Mouse (Mus musculus) limb, embryonic 13.5 days (tissue): ENCODE measurements at regions not wholly inside any gene's neighbourhood (a gene's known extent, or its start where the extent isn't known, plus 50 kb on each side); places are given as distances from the start of the nearest gene placed in this dataset.
A peak's percentile ranks its signal among the peaks of the same experiment; 100 is the strongest.

Experiments
- ATAC-seq: fragments of 200-750 bp; cut with Nextera tagmentation; 2 replicates; pipeline ENCODE4 v1.8.0; 2017; ENCODE audit warnings: low read depth, moderate number of reproducible peaks, moderate TSS enrichment; ENCODE audit not compliant: low FRiP score
- H3K27ac ChIP-seq: fragments of 300-500 bp; sonication (generic); 2 replicates; pipeline ENCODE4 v1.5.1; 2015; ENCODE audit warnings: inconsistent platforms, mild to moderate bottlenecking, moderate library complexity
- H3K27me3 ChIP-seq: fragments of 300-500 bp; sonication (generic); 2 replicates; pipeline ENCODE4 v1.6.1; 2015; ENCODE audit warnings: mild to moderate bottlenecking, inconsistent platforms
- H3K36me3 ChIP-seq: fragments of 300-500 bp; sonication (generic); 2 replicates; pipeline ENCODE4 v1.6.1; 2015; ENCODE audit warnings: inconsistent platforms, mild to moderate bottlenecking, moderate library complexity
- H3K4me1 ChIP-seq: fragments of 300-500 bp; sonication (generic); 2 replicates; pipeline ENCODE4 v1.6.1; 2015; ENCODE audit warnings: inconsistent platforms
- H3K4me2 ChIP-seq: fragments of 300-500 bp; sonication (generic); replicated peaks from 2 replicates; pipeline ENCODE4 v1.6.1; 2015; ENCODE audit warnings: inconsistent platforms, mild to moderate bottlenecking, moderate library complexity
- H3K4me3 ChIP-seq: fragments of 300-500 bp; sonication (generic); 2 replicates; pipeline ENCODE4 v1.5.1; 2015; ENCODE audit warnings: moderate library complexity, mild to moderate bottlenecking, inconsistent platforms
- H3K9ac ChIP-seq: fragments of 300-500 bp; sonication (generic); 2 replicates; pipeline ENCODE4 v1.6.1; 2015; ENCODE audit warnings: mild to moderate bottlenecking, inconsistent platforms
- H3K9me3 ChIP-seq: fragments of 300-500 bp; sonication (generic); 2 replicates; pipeline ENCODE4 v1.6.1; 2016; ENCODE audit warnings: inconsistent platforms
- WGBS: fragments of 180-500 bp; shearing (Covaris S2); methylation state at CpG from one replicate; pipeline ENCODE4 v1.1.7; 2015; 5-methylcytosine and 5-hydroxymethylcytosine counted together

- no peak overlapping the region for H3K4me3 ChIP-seq
- ATAC-seq, result no peak
- H3K27me3 ChIP-seq, result no peaks in the 10 kb centered on the region
- H3K9ac ChIP-seq, result no peak overlapping the region
- no peak overlapping the region for H3K4me2 ChIP-seq
- H3K4me1 ChIP-seq, result peaks cover 7% of the 10 kb centered on the region; the same call in 1 of the 2 replicates
- H3K27ac ChIP-seq, result no peak overlapping the region
- no peaks in the 10 kb centered on the region for H3K9me3 ChIP-seq
- no peaks in the 10 kb centered on the region for H3K36me3 ChIP-seq
- 77% methylated on average over 4 of the region's 4 CpGs for WGBS
These were observed 180.6 kb upstream of the Arrdc4 start for GRCm38 (mm10) chr7:68929669-68930068.

- H3K9ac ChIP-seq, result no peak overlapping the region
- H3K36me3 ChIP-seq, result no peaks in the 10 kb centered on the region
- 47% methylated on average over 4 of the region's 4 CpGs for WGBS
- H3K4me1 ChIP-seq, result peaks cover 3% of the 10 kb centered on the region; the same call in 1 of the 2 replicates
- no peak overlapping the region for H3K4me3 ChIP-seq
- no peak for ATAC-seq
- no peak overlapping the region for H3K4me2 ChIP-seq
- H3K27ac ChIP-seq, result no peak overlapping the region
- no peaks in the 10 kb centered on the region for H3K27me3 ChIP-seq
- H3K9me3 ChIP-seq, result no peaks in the 10 kb centered on the region
These were observed 176.6 kb upstream of the Arrdc4 start for GRCm38 (mm10) chr7:68925640-68926039.

- H3K27me3 ChIP-seq, result no peaks in the 10 kb centered on the region
- peaks cover 13% of the 10 kb centered on the region for H3K4me1 ChIP-seq
- H3K9me3 ChIP-seq, result no peaks in the 10 kb centered on the region
- no peak overlapping the region for H3K9ac ChIP-seq
- H3K36me3 ChIP-seq, result no peaks in the 10 kb centered on the region
- 26% methylated on average over 9 of the region's 9 CpGs for WGBS
- H3K4me3 ChIP-seq, result no peak overlapping the region
- no peak overlapping the region for H3K27ac ChIP-seq
- no peak overlapping the region for H3K4me2 ChIP-seq
- ATAC-seq, result no peak
These were observed 169.8 kb upstream of the Arrdc4 start for GRCm38 (mm10) chr7:68918632-68919435.

GRCm38 (mm10) chr7:68917876-68918200 lies 168.8 kb upstream of the Arrdc4 start:
- no peak overlapping the region for H3K4me3 ChIP-seq
- no peaks in the 10 kb centered on the region for H3K36me3 ChIP-seq
- H3K9me3 ChIP-seq, result no peaks in the 10 kb centered on the region
- no peaks in the 10 kb centered on the region for H3K27me3 ChIP-seq
- H3K9ac ChIP-seq, result no peak overlapping the region
- H3K4me2 ChIP-seq, result peak overlapping the region; percentile 55
- no peak overlapping the region for H3K27ac ChIP-seq
- WGBS, result 2% methylated on average over 2 of the region's 2 CpGs
- peaks cover 13% of the 10 kb centered on the region for H3K4me1 ChIP-seq
- no peak for ATAC-seq

- H3K27ac ChIP-seq, result no peak overlapping the region
- WGBS, result 4% methylated on average over 21 of the region's 21 CpGs
- no peaks in the 10 kb centered on the region for H3K36me3 ChIP-seq
- H3K4me3 ChIP-seq, result peak overlapping the region; percentile 18
- H3K4me2 ChIP-seq, result peak overlapping the region; percentile 55
- peaks cover 13% of the 10 kb centered on the region for H3K4me1 ChIP-seq
- H3K9me3 ChIP-seq, result no peaks in the 10 kb centered on the region
- 0 out of 2 replicates have a peak, but pooled peaks have one; percentile 54 for ATAC-seq
- H3K9ac ChIP-seq, result no peak overlapping the region
- no peaks in the 10 kb centered on the region for H3K27me3 ChIP-seq
These were observed 168.3 kb upstream of the Arrdc4 start for GRCm38 (mm10) chr7:68917137-68917875.

GRCm38 (mm10) chr7:68915976-68916375 lies 166.9 kb upstream of the Arrdc4 start:
- Histone ChIP-seq H3K9ac (no peak overlapping the region), H3K9me3 (no peaks in the 10 kb centered on the region), H3K4me3 (no peak overlapping the region), H3K4me2 (no peak overlapping the region), H3K36me3 (no peaks in the 10 kb centered on the region), H3K27me3 (no peaks in the 10 kb centered on the region), H3K27ac (no peak overlapping the region), H3K4me1 (peaks cover 13% of the 10 kb centered on the region)
- no peak for ATAC-seq
- WGBS, result 70% methylated on average over 9 of the region's 9 CpGs

GRCm38 (mm10) chr7:68914344-68914743 lies 165.3 kb upstream of the Arrdc4 start:
- no peak overlapping the region for H3K27ac ChIP-seq
- peaks cover 13% of the 10 kb centered on the region for H3K4me1 ChIP-seq
- no peaks in the 10 kb centered on the region for H3K9me3 ChIP-seq
- H3K27me3 ChIP-seq, result no peaks in the 10 kb centered on the region
- no peak for ATAC-seq
- H3K4me2 ChIP-seq, result no peak overlapping the region
- 82% methylated on average over 4 of the region's 4 CpGs for WGBS
- no peaks in the 10 kb centered on the region for H3K36me3 ChIP-seq
- no peak overlapping the region for H3K9ac ChIP-seq
- no peak overlapping the region for H3K4me3 ChIP-seq

- Histone ChIP-seq H3K4me2 (no peak overlapping the region), H3K4me1 (no peaks in the 10 kb centered on the region), H3K9me3 (no peaks in the 10 kb centered on the region), H3K36me3 (no peaks in the 10 kb centered on the region), H3K27ac (no peak overlapping the region), H3K27me3 (no peaks in the 10 kb centered on the region), H3K4me3 (no peak overlapping the region), H3K9ac (no peak overlapping the region)
- ATAC-seq, result no peak
- WGBS, result 77% methylated on average over 6 of the region's 6 CpGs
These were observed 163.1 kb upstream of the Arrdc4 start for GRCm38 (mm10) chr7:68911989-68912655.

- no peaks in the 10 kb centered on the region for H3K9me3 ChIP-seq
- no peak overlapping the region for H3K4me2 ChIP-seq
- H3K4me1 ChIP-seq, result no peaks in the 10 kb centered on the region
- WGBS, result 85% methylated on average over 3 of the region's 3 CpGs
- H3K27ac ChIP-seq, result no peak overlapping the region
- no peaks in the 10 kb centered on the region for H3K36me3 ChIP-seq
- H3K9ac ChIP-seq, result no peak overlapping the region
- no peaks in the 10 kb centered on the region for H3K27me3 ChIP-seq
- H3K4me3 ChIP-seq, result no peak overlapping the region
- no peak for ATAC-seq
These were observed 162.5 kb upstream of the Arrdc4 start for GRCm38 (mm10) chr7:68911562-68911961.

GRCm38 (mm10) chr7:68909694-68910093 lies 160.7 kb upstream of the Arrdc4 start:
- H3K27ac ChIP-seq, result no peak overlapping the region

GRCm38 (mm10) chr7:68908401-68908834 lies 159.4 kb upstream of the Arrdc4 start:
- ATAC-seq, result no peak
- WGBS, result 47% methylated on average over 1 of the region's 1 CpGs

More at GRCm38 (mm10) chr7:68909694-68910093, 160.7 kb upstream of the Arrdc4 start:
- no peak overlapping the region for H3K9ac ChIP-seq
- no peaks in the 10 kb centered on the region for H3K36me3 ChIP-seq
- no peaks in the 10 kb centered on the region for H3K9me3 ChIP-seq
- whole genome bisulfite sequencing, result 87% methylated on average over 1 of the region's 1 CpGs
- no peak overlapping the region for H3K4me3 ChIP-seq
- no peaks in the 10 kb centered on the region for H3K27me3 ChIP-seq
- ATAC-seq, result no peak
- H3K4me2 ChIP-seq, result no peak overlapping the region
- no peaks in the 10 kb centered on the region for H3K4me1 ChIP-seq

GRCm38 (mm10) chr7:68907867-68908266 lies 158.8 kb upstream of the Arrdc4 start:
- H3K36me3 ChIP-seq, result no peaks in the 10 kb centered on the region
- no peak overlapping the region for H3K27ac ChIP-seq
- no peaks in the 10 kb centered on the region for H3K27me3 ChIP-seq
- no peak for ATAC-seq
- H3K9ac ChIP-seq, result no peak overlapping the region
- 88% methylated on average over 7 of the region's 7 CpGs for WGBS
- no peak overlapping the region for H3K4me3 ChIP-seq
- H3K4me2 ChIP-seq, result no peak overlapping the region
- no peaks in the 10 kb centered on the region for H3K9me3 ChIP-seq
- no peaks in the 10 kb centered on the region for H3K4me1 ChIP-seq

More at GRCm38 (mm10) chr7:68908401-68908834, 159.4 kb upstream of the Arrdc4 start:
- Histone ChIP-seq H3K4me2 (no peak overlapping the region), H3K9ac (no peak overlapping the region), H3K27ac (no peak overlapping the region), H3K4me1 (no peaks in the 10 kb centered on the region), H3K4me3 (no peak overlapping the region), H3K36me3 (no peaks in the 10 kb centered on the region), H3K27me3 (no peaks in the 10 kb centered on the region), H3K9me3 (no peaks in the 10 kb centered on the region)
